Mouse (Mus musculus): ENCODE measurements around the gene Lrrc45.

DNA sequence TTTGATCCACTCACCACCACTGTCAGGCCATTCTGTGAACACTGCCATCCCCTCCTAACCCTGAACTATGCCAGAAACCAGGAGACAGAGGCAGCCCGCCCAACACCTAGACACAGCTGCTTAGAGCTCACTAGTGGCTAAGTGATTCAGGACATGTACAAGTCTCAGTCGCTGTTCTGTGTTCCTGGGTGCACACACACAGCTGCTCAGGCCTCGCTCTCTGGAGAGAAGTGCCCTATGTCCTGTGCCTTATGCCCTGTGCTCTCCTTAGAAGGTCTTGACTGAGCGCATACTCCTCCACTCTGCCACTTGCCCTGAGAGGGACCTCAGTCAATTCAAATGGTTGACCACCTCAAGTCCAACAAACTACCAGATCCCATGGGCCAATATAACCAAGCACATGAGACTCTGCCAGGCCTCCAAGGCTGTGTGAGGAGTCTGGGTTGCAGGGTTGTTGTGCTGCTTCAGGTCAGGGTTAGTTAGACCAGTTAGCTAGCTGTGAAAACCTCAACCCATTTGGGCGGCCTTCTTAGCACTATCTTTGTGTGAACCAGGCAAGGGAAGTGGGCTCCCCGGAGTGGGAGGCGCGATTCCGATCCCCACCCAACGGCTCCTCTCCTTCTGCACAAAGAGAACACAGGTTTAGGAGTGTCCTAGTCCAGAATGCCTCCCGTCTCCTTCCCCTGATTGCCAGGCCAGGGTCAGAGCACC is 15.0 kb downstream of the Lrrc45 start:
- TF ChIP-seq POLR2A (IDR thresholded peaks at IDR 0.05; ENCODE audit: low read depth, low read length) (no peak), CTCF (conservative IDR thresholded peaks at IDR 0.05 in 1 of 2, IDR thresholded peaks at IDR 0.05 in 1 of 2; ENCODE audit: low read depth in 2 of 2, low read length in 2 of 2) (no peak), JUND (conservative IDR thresholded peaks at IDR 0.05; ENCODE audit: low read depth, low read length) (no peak), ZKSCAN1 (IDR thresholded peaks at IDR 0.05; ENCODE audit: borderline replicate concordance, low read depth, low read length) (no peak), SIN3A (IDR thresholded peaks at IDR 0.05; ENCODE audit: low read length) (no peak), POLR2AphosphoS2 (IDR thresholded peaks at IDR 0.05; ENCODE audit: low read depth, low read length) (no peak), MYC (IDR thresholded peaks at IDR 0.05; ENCODE audit: low read depth, low read length) (no peak), JUN (IDR thresholded peaks at IDR 0.05; ENCODE audit: insufficient read depth, low read depth, low read length) (no peak), MAX (IDR thresholded peaks at IDR 0.05; ENCODE audit: low read length) (no peak), ELF1 (IDR thresholded peaks at IDR 0.05; ENCODE audit: low read depth, low read length) (no peak), MAZ (IDR thresholded peaks at IDR 0.05; ENCODE audit: low read depth, low read length) (no peak), MAFK (IDR thresholded peaks at IDR 0.05; ENCODE audit: insufficient replicate concordance, low read length) (no peak)
